Mouse (Mus musculus) gastrocnemius, postnatal 36 days (tissue): ENCODE measurements around the gene Mbd6. TPM values are rescaled to one million over a fixed set of nuclear protein-coding genes. Genes with fewer than 3 reads are reported as not detected.
A peak's percentile ranks its signal among the peaks of the same experiment; 100 is the strongest.

Experiments
- DNase-seq, 2 experiments: peaks; one replicate each; pipeline ENCODE4 v3.0.0; 2022
- intact Hi-C: fragments of 180-260 bp; cut with DNase I; formaldehyde crosslinking; loops from one replicate; pipeline ENCODE4 v1.15.1; 2025
- total RNA-seq, 2 experiments: library from RNA; stranded (reverse); gene quantifications; 2 replicates each; pipeline ENCODE4 v1.2.3; 2021

The Mbd6 gene
- total RNA-seq, 2 experiments from 2014 or later: 11.5 to 17.1 TPM

GRCm38 (mm10) chr10:127266112-127267091, 22.4 kb downstream of the Mbd6 start, which contains the start of gene Dctn2:
Dctn2 (plus strand) TSS chr10:127266368.
- intact Hi-C loops: no loop called here

GRCm38 (mm10) chr10:127265727-127266111, 23.1 kb downstream of the Mbd6 start:
- DNase-seq: no peak
- intact Hi-C loops: no loop called here

More at GRCm38 (mm10) chr10:127266112-127267091, 22.4 kb downstream of the Mbd6 start, which contains the start of gene Dctn2:
- DNase-seq: peak; percentile 85 to 93

- no peak for DNase-seq
- intact Hi-C loops: no loop called here
Observed at GRCm38 (mm10) chr10:127264971-127265370, 23.8 kb downstream of the Mbd6 start.

GRCm38 (mm10) chr10:127264336-127264735, 24.5 kb downstream of the Mbd6 start:
- intact Hi-C loops: no loop called here

GRCm38 (mm10) chr10:127263631-127264030, 25.2 kb downstream of the Mbd6 start:
- DNase-seq: no peak
- intact Hi-C loops: no loop called here

More at GRCm38 (mm10) chr10:127264336-127264735, 24.5 kb downstream of the Mbd6 start:
- DNase-seq: no peak

GRCm38 (mm10) chr10:127262548-127263398, 26.0 kb downstream of the Mbd6 start, which contains the start of gene Kif5a:
Kif5a (minus strand) TSS chr10:127263348.
- peak in 1 of 2 experiments; percentile 4 for DNase-seq
- intact Hi-C loops: no loop called here

- intact Hi-C loops: no loop called here
- peak in 1 of 2 experiments; percentile 1 for DNase-seq
Observed at GRCm38 (mm10) chr10:127261706-127262547, 26.9 kb downstream of the Mbd6 start.

GRCm38 (mm10) chr10:127258489-127258888, 30.3 kb downstream of the Mbd6 start:
- intact Hi-C loops: loop anchor here (5.0 kb wide), 1 partner anchor 64 kb away; the partner anchor contains the start of gene Arhgap9
- no peak for DNase-seq

- DNase-seq: no peak
- intact Hi-C loops: loop anchor here (5.0 kb wide), 1 partner anchor 65 kb away; the partner anchor contains the start of gene Arhgap9
Observed at GRCm38 (mm10) chr10:127257790-127258189, 31.0 kb downstream of the Mbd6 start.

- intact Hi-C loops: loop anchor here (5.0 kb wide), 1 partner anchor 67 kb away; the partner anchor contains the start of gene Arhgap9
- DNase-seq: peak in 1 of 2 experiments; percentile 37
Observed at GRCm38 (mm10) chr10:127255625-127256345, 33.0 kb downstream of the Mbd6 start.

GRCm38 (mm10) chr10:127250810-127251209, 38.0 kb downstream of the Mbd6 start:
- intact Hi-C loops: no loop called here
- DNase-seq: no peak

- no peak for DNase-seq
- intact Hi-C loops: no loop called here
Observed at GRCm38 (mm10) chr10:127238241-127238824, 50.5 kb downstream of the Mbd6 start.

- intact Hi-C loops: no loop called here
Observed at GRCm38 (mm10) chr10:127236541-127236940, 52.3 kb downstream of the Mbd6 start.

GRCm38 (mm10) chr10:127233141-127233540, 55.7 kb downstream of the Mbd6 start:
- no peak for DNase-seq
- intact Hi-C loops: no loop called here

More at GRCm38 (mm10) chr10:127236541-127236940, 52.3 kb downstream of the Mbd6 start:
- DNase-seq: no peak
